Mouse (Mus musculus) large intestine, adult 2 months (tissue): ENCODE measurements around the gene Gclm. TPM values are rescaled to one million over a fixed set of nuclear protein-coding genes. Genes with fewer than 3 reads are reported as not detected.

Experiments
- DNase-seq: peaks from one replicate; pipeline ENCODE4 v3.0.0-alpha.2; 2012; ENCODE audit warnings: low read depth, low spot score
- WGBS: fragments of 180-500 bp; shearing (Covaris S2); methylation state at CpG from one replicate; pipeline ENCODE4 v1.1.7; 2018; 5-methylcytosine and 5-hydroxymethylcytosine counted together
- polyA plus RNA-seq: library from polyadenylated mRNA; depleted of rRNA; stranded (reverse); fragments of >200 nt; gene quantifications from 2 replicates; pipeline ENCODE4 v1.2.3, GENCODE M21; 2012; rRNA removed

The Gclm gene
- polyA plus RNA-seq, result 45.9 and 82.3 TPM in 2 replicates

DNA sequence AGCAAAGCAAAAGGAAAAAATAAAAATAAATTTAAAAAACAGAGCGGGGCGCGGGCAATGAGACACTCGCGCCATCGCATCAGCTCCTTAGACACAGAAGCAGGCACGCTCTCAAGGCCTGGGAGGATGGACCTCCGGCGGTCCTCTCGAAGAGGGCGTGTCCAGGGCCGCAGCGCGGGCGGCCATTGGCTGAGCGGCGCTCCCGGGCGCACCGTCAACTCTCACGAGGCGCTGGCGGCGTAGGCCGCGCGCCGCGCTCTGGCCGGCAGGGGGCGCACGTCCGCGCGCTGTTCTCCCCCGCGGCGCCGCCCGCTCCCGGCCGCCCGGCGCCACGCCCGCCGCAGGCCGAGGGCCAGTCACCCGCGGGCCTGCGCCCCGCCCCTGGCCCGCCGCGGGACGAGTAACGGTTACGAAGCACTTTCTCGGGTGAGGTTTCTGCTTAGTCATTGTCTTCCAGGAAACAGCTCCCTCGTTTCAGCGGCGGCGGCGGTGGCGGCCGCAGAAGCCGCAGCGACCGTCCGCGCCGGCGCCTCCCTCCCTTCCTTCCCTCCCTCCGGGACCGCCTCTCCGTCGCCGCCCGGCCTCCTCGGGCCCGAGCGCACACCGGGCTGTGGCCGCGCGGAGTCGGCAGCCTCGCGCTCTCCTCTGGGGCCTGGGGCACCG lies at the start of gene Gclm:
Gclm (plus strand) TSS at position 343 of the 663 bp plus-strand sequence.
- WGBS, result under 1% methylated on average over 85 of the region's 90 CpGs
- DNase-seq, result no peak

DNA sequence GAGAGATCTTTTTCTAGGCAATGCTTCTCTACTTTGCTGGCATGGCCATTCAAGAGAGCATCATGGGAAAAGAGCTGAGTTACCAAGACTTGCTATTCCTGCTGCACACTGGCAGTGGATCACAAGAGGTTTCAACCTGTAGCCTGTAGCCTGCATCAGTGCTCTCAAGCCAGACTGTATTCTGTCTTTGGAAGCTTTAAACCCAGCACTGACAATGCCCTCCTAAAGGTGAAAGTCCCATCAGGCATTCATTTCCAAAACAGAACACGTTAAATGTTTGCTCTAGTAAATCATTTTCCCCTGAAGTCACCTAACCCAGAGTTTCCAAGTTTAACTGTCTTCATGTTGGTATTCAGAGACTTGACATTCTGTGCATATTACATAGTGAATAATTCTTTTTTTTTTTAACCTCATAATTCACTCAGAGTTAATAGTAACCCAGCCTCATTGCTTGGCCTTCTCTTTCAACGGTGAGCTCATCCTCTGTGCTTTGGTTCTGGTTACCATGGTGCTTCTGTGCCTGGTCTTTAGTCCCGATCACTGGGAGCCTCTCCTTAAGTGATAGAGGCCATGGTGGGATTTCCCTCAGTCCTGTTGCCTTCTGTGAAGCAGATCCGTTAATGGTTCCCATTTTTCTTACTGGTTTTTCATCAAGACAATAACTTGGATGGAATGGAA lies 48.6 kb upstream of the Gclm start:
- 49% methylated on average over 4 of the region's 4 CpGs for WGBS
- DNase-seq, result no peak

GRCm38 (mm10) chr3:122198532-122198931 lies 46.8 kb upstream of the Gclm start:
- no peak for DNase-seq
- WGBS, result 37% methylated on average over 2 of the region's 2 CpGs

GRCm38 (mm10) chr3:122198966-122199381 lies 46.4 kb upstream of the Gclm start:
- WGBS, result 9% methylated on average over 8 of the region's 8 CpGs
- peak; percentile 94 for DNase-seq

DNA sequence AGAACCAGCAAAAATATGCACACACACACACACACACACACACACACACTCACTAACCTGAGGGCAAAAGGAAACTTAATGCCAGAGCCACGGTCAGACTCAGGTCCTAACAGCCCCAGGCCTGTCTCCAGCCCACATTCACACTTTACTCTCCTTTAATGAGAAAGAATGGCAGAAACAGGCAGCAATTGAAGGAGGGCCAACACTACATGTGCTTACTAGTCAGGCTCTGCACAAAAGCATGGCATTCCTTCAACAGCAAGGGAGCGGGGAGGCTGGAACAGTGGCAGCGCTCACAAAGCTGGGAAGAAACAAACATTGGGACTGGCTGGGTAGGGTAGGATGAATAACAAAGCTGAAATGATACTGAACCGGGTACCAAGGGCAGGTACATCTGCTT lies 45.8 kb upstream of the Gclm start:
- no peak for DNase-seq
- 80% methylated on average over 4 of the region's 4 CpGs for WGBS

DNA sequence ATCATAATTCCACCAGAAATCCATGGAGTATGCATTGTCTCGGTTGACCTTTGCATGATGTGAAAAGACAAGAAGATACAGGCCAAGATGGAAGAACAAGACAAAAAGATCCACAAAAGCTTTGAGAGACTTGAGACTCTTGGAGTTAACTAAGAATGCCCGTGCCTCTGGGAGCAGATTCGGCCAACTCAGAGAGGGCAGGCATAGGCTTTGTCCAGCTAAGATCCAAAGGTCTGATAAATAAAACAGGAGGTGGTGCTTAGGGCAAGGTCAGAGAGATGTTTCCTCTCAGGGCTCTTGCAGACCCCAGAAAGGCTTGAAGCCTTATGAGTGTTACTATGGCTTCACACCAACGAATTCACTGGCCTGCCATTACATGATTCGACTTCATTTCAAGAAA lies 45.3 kb upstream of the Gclm start:
- WGBS, result 76% methylated on average over 5 of the region's 5 CpGs

GRCm38 (mm10) chr3:122200447-122200846 lies 44.9 kb upstream of the Gclm start:
- no peak for DNase-seq
- 51% methylated on average over 5 of the region's 5 CpGs for WGBS

More for the DNA sequence above, 45.3 kb upstream of the Gclm start:
- no peak for DNase-seq

DNA sequence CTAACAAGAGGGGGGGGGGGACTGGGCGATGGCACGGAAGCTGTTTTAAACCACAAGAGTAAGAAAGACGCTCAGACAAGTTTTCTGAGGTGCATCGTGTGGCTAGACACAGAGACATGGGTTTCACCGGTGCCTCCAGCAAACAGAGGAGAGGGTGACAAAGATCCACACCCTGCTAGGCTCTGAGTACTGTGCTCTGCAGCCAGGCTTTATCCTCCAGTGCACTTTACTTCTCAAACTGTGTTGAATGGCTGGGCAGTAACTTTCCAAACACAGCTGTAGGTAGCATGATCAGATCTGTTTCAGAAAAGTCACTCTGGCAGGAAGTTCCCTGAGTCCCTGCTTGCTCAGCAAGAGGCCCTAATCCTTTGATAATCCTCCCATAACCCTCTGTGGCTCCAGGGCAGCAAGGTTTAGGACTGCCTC lies 43.0 kb upstream of the Gclm start:
- WGBS, result 12% methylated on average over 5 of the region's 5 CpGs

GRCm38 (mm10) chr3:122203675-122204329 lies 41.6 kb upstream of the Gclm start:
- WGBS, result 68% methylated on average over 9 of the region's 9 CpGs
- no peak for DNase-seq

More for the DNA sequence above, 43.0 kb upstream of the Gclm start:
- no peak for DNase-seq

DNA sequence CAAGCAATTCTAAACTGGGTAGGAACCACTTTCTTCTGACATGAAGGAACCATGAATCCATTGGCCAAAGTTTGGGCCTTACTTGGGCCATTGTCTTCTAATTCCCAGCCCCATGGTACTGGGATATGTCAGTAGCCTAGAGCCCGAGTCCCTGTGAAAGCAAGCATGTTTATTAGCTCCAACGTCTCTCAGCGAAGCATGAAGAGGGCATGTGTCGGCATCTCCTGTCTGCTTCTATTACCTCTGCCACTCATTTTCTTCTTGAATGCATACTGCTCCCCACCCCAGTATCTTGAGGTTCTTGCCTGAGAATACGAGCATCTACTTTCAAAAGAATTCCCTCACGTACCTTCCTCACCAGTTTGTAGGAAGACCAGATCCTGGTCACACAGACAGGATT lies 39.6 kb upstream of the Gclm start:
- WGBS, result 70% methylated on average over 6 of the region's 6 CpGs
- no peak for DNase-seq

DNA sequence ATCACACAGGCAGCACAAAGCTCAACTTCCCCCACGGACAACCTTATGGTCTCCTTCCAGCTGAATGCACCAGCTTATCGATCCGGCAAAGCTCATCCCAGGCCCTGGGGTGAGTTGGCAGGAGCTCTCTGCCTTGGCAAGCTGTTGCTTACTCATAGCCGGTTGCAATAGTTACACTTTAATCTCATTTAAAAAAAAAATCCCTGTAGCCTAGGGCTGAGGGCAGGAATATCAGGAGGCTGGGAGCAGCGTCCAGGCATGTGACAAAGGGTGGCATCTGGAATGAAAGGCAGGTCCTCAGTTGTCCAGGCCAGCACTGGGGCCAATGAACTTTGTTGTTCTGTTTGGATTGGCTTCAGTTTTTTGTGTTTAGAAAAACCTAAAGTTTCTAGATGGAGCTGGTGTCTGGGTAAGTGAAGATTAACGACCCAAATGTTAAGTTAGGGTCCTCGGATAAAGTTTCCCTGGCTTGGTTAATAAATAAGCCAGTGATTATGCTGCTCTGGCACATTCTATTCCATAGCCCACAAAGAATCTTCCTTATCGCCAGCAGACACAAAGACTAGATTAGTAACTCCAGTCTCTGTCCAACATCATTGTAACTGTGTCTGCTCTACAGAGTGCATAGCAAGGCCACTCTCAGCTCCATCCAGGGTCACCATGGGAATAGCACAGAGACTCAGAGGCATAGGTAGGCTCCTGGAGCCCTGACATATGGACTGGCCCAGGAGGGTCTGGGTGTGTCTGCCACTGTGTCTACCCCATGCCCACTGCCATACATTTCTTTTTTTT lies 38.9 kb upstream of the Gclm start:
- 21% methylated on average over 8 of the region's 8 CpGs for WGBS
- no peak for DNase-seq

DNA sequence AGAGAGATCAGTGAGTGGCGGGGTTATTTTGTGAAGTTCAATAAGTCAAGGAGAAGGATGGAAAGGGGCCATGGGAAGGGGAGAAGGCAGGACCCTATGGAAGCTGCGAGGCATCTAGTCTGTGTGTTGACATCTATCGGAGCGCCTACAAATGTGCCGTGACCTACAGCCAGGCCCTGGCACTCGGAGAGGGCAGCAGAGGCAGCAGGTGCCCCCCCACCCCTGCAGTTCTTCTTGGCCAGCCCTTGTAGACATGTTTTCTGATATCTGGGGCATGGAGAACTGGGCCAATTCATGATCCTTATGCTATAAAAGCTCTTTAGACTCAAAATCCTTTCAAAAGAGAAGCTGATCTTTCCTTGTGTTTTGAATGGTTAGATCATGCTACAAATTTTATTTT lies 37.6 kb upstream of the Gclm start:
- no peak for DNase-seq
- 86% methylated on average over 6 of the region's 6 CpGs for WGBS

DNA sequence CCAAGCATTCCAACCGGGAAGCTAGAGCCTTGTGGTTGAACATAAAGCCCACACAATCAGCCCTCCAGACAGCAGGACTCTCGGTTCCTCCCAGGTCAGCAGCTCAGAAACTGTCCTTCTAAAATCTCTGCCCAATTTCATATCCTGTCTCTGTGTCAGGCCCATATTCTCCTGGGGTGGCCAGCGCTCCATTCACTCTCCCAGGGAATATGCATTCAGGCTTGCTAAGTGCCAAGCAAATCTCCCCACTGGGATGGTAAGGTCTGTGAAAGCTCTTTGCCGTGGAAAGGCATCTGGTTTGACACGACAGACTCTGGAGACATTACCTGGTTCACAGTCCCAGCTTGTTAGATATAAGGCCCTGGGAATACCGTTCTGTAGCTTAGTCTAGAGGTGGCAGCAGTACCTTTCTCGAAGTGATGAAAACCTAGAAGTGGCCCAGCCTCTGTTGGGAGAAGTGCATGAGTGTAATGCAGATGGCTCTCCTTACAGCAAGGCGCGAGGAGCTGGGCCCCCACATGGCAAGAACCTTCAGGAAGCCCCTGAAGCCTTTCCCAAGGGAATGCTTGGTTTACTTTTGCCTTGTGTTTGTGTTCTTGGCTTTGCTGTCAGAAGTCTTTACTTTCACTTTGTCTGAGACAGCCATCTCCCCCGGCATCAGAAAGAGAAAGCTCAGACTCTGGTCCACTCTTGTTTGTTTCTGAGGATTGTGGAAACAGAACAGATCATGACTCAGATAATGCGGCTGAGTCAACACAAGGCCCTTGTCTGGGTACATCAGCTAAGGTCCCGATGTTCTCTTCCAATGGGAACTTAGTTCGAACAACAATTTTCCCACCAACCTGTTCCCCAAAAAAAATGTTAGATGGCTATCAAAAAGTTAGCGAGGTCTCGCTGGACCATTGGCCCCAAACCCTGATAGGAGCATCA lies 36.8 kb upstream of the Gclm start:
- WGBS, result 38% methylated on average over 15 of the region's 15 CpGs
- no peak for DNase-seq

DNA sequence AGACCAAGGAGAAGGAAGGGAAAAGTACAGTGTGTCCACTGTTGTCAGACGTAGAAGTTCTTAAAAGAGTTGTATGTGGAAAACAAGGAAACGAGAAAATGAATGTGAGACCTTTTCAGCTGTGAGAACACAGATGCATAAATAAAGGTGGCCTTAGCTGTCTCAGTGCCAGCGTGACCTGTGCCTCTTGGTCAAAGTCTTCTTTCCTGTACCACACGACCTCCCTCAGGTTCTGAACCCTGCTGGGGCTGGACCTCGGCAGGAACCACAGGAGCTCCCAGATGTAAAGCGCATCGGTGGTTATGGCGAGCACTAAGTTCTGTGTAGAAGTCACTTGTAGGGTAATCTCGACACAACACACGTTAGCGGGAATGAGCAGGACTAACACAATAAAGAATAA lies 35.8 kb upstream of the Gclm start:
- 36% methylated on average over 11 of the region's 11 CpGs for WGBS
- no peak for DNase-seq

GRCm38 (mm10) chr3:122210434-122210833 lies 34.9 kb upstream of the Gclm start:
- 69% methylated on average over 5 of the region's 5 CpGs for WGBS

GRCm38 (mm10) chr3:122210846-122211245 lies 34.5 kb upstream of the Gclm start:
- WGBS, result 78% methylated on average over 7 of the region's 7 CpGs

More at GRCm38 (mm10) chr3:122210434-122210833, 34.9 kb upstream of the Gclm start:
- DNase-seq, result no peak

DNA sequence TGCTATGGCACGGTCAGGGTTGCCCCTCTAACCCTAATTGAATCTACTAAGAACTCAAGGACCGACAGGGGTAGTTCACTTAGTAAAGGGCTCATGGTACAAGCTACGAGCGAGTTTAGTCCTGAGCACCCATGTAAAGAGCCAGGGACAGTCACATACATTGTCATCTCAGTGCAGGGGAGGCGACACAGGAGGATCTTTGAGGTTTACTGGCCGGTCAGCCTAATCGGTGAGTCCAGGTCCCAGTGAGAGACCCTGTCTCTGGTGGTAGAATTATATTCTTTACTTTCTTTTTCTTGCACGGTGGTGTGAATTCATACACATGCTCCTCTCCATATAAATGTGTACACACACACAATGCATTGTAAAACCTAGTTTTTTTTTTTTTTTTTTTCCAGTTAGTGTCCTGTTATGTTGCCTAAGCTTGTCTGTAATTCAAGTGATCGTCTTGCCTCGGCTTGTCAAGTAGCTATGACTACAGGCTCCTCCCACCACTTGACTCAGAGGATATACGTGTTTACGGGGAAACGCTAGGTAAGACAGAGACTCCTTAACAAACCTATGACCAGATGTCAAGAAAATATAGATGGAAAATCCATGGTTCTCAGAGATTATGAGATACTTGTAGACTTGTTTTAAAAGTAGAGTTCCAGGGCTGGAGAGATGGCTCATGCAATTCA lies 33.8 kb upstream of the Gclm start:
- DNase-seq, result no peak
- WGBS, result 49% methylated on average over 13 of the region's 13 CpGs

More at GRCm38 (mm10) chr3:122210846-122211245, 34.5 kb upstream of the Gclm start:
- DNase-seq, result no peak
